Mouse (Mus musculus) brain, embryonic 14.5 days (tissue): Measurements from ENCODE around the gene Sars2. TPM values are rescaled to one million over a fixed set of nuclear protein-coding genes. Genes with fewer than 3 reads are reported as not detected.

Source experiments
- DNase-seq: peaks from one replicate; pipeline ENCODE4 v3.0.0-alpha.2; 2011; ENCODE audit warnings: low read depth
- CTCF ChIP-seq: fragments of 200-500 bp; IDR thresholded peaks from 2 replicates; pipeline ENCODE4 v1.5.1; 2012; ENCODE audit warnings: inconsistent platforms, mild to moderate bottlenecking, moderate library complexity, borderline replicate concordance; ENCODE audit not compliant: insufficient read depth, insufficient read length; ENCODE audit errors: extremely low read depth
- POLR2A ChIP-seq: fragments of 200-500 bp; IDR thresholded peaks from 2 replicates; pipeline ENCODE4 v1.6.1; 2012; ENCODE audit warnings: mild to moderate bottlenecking, inconsistent platforms, borderline replicate concordance; ENCODE audit not compliant: poor library complexity, insufficient read depth, insufficient read length, severe bottlenecking; ENCODE audit errors: extremely low read depth
- polyA plus RNA-seq: library from polyadenylated mRNA; depleted of rRNA; stranded (reverse); fragments of >200 nt; gene quantifications from 2 replicates; pipeline ENCODE4 v1.2.3, GENCODE M21; 2012

Sars2 gene
- polyA plus RNA-seq, 1 experiment, result 22.5 TPM

GRCm38 (mm10) chr7:28780857-28781256 is 39.1 kb downstream of the Sars2 start:
- no peak for TF ChIP-seq CTCF
- TF ChIP-seq POLR2A, result no peak
- no peak for DNase-seq

- TF ChIP-seq CTCF (no peak), POLR2A (no peak)
- no peak for DNase-seq
These were observed 39.5 kb downstream of the Sars2 start for GRCm38 (mm10) chr7:28781261-28781663.

- no peak for DNase-seq
- TF ChIP-seq CTCF (no peak), POLR2A (no peak)
These were observed 43.4 kb downstream of the Sars2 start for GRCm38 (mm10) chr7:28785161-28785560.

GRCm38 (mm10) chr7:28787884-28788283 is 46.1 kb downstream of the Sars2 start:
- DNase-seq, result no peak
- no peak for TF ChIP-seq POLR2A
- no peak for TF ChIP-seq CTCF

GRCm38 (mm10) chr7:28788307-28789195 is 46.8 kb downstream of the Sars2 start, which contains the start of gene Rinl:
Gene Rinl, plus strand, starts transcription at chr7:28788969.
- no peak for TF ChIP-seq POLR2A
- no peak for TF ChIP-seq CTCF
- no peak for DNase-seq

- TF ChIP-seq POLR2A (no peak), CTCF (no peak)
- no peak for DNase-seq
These were observed 47.4 kb downstream of the Sars2 start for GRCm38 (mm10) chr7:28789235-28789634.

- peak; percentile 36; the same call in 1 of the 2 replicates for TF ChIP-seq CTCF
- no peak for TF ChIP-seq POLR2A
- DNase-seq, result no peak
These were observed 48.4 kb downstream of the Sars2 start for GRCm38 (mm10) chr7:28790066-28790806.

- TF ChIP-seq CTCF (no peak), POLR2A (no peak)
- DNase-seq, result no peak
These were observed 49.9 kb downstream of the Sars2 start for GRCm38 (mm10) chr7:28791706-28792105.

- no peak for DNase-seq
- no peak for TF ChIP-seq CTCF
- TF ChIP-seq POLR2A, result no peak
These were observed 50.8 kb downstream of the Sars2 start for GRCm38 (mm10) chr7:28792391-28793185.

GRCm38 (mm10) chr7:28793834-28794233 is 52.0 kb downstream of the Sars2 start:
- no peak for DNase-seq
- peak; percentile 19; the same call in 1 of the 2 replicates for TF ChIP-seq CTCF
- TF ChIP-seq POLR2A, result no peak

GRCm38 (mm10) chr7:28794496-28794895 is 52.7 kb downstream of the Sars2 start:
- TF ChIP-seq POLR2A, result no peak
- no peak for TF ChIP-seq CTCF
- DNase-seq, result no peak

- DNase-seq, result no peak
- TF ChIP-seq POLR2A (no peak), CTCF (no peak)
These were observed 54.0 kb downstream of the Sars2 start for GRCm38 (mm10) chr7:28795832-28796231.
